Mouse (Mus musculus) small intestine, adult 2 months (tissue): ENCODE data around the gene Ncoa5. TPM values are rescaled to one million over a fixed set of nuclear protein-coding genes. Genes with fewer than 3 reads are reported as not detected.
A peak's percentile ranks its signal among the peaks of the same experiment; 100 is the strongest.

Source experiments
- H3K27ac ChIP-seq: fragments of 200-500 bp; 2 replicates; pipeline ENCODE4 v1.5.1; 2012; ENCODE audit warnings: low read depth, low read length, control low read depth, inconsistent platforms; ENCODE audit not compliant: insufficient read depth
- H3K27me3 ChIP-seq: fragments of 200-500 bp; 2 replicates; pipeline ENCODE4 v1.6.1; 2012; ENCODE audit warnings: mild to moderate bottlenecking, moderate library complexity, low read length, inconsistent platforms; ENCODE audit not compliant: control insufficient read depth, insufficient read depth
- H3K36me3 ChIP-seq: fragments of 200-500 bp; 2 replicates; pipeline ENCODE4 v1.6.1; 2012; ENCODE audit warnings: mild to moderate bottlenecking, low read length, control low read depth, inconsistent platforms; ENCODE audit not compliant: control insufficient read depth, insufficient read depth
- H3K4me1 ChIP-seq: fragments of 200-500 bp; 2 replicates; pipeline ENCODE4 v1.6.1; 2012; ENCODE audit warnings: low read length, inconsistent platforms, mixed read lengths; ENCODE audit not compliant: control insufficient read depth, insufficient read depth, insufficient read length
- H3K4me3 ChIP-seq: fragments of 200-500 bp; 2 replicates; pipeline ENCODE4 v1.5.1; 2012; ENCODE audit warnings: low read depth, mild to moderate bottlenecking, control low read depth, inconsistent platforms, low read length, moderate library complexity
- CTCF ChIP-seq: fragments of 200-500 bp; IDR thresholded peaks from 2 replicates; pipeline ENCODE4 v1.5.1; 2012; ENCODE audit warnings: low read depth, mild to moderate bottlenecking, control low read depth, inconsistent platforms, low read length, moderate library complexity, mixed read lengths; ENCODE audit not compliant: insufficient replicate concordance, insufficient read length; ENCODE audit errors: extremely low read depth
- POLR2A ChIP-seq: fragments of 200-500 bp; IDR thresholded peaks from 2 replicates; pipeline ENCODE4 v1.6.1; 2012; ENCODE audit warnings: low read depth, mild to moderate bottlenecking, control low read depth, inconsistent platforms, low read length, moderate library complexity
- WGBS: fragments of 180-500 bp; shearing (Covaris S2); methylation state at CpG from one replicate; pipeline ENCODE4 v1.1.7; 2018; 5-methylcytosine and 5-hydroxymethylcytosine counted together
- polyA plus RNA-seq: library from polyadenylated mRNA; depleted of rRNA; stranded (reverse); fragments of >200 nt; gene quantifications from 2 replicates; pipeline ENCODE4 v1.2.3, GENCODE M21; 2012

Gene Ncoa5
- polyA plus RNA-seq, 1 experiment: 16.5 TPM

DNA sequence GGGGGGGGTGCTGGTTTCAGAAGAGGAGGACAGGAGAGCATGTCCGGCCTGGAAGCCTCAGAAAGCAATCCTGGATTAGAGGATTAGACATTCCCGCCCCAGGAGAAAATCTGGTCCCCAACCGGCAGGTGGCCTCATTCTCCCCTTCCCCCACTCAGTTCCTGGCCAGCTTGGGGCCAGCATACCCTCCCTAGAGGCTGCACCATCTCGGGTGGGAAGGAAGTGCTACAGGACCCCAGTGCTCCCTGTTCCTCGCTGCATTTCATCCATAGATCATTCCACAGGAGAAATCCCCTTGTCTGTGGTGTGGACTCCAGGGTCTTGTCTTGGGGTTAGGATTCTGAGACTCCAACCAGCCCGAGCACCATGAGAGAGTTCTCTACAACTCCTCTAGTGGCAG, 67.5 kb downstream of the Ncoa5 start:
- Histone ChIP-seq H3K4me3 (no peak overlapping the region), H3K36me3 (no peaks in the 10 kb centered on the region), H3K4me1 (no peaks in the 10 kb centered on the region), H3K27me3 (peaks cover 35% of the 10 kb centered on the region), H3K27ac (no peak overlapping the region)
- 21% methylated on average over 6 of the region's 6 CpGs for WGBS
- TF ChIP-seq POLR2A: no peak
- TF ChIP-seq CTCF: no peak

DNA sequence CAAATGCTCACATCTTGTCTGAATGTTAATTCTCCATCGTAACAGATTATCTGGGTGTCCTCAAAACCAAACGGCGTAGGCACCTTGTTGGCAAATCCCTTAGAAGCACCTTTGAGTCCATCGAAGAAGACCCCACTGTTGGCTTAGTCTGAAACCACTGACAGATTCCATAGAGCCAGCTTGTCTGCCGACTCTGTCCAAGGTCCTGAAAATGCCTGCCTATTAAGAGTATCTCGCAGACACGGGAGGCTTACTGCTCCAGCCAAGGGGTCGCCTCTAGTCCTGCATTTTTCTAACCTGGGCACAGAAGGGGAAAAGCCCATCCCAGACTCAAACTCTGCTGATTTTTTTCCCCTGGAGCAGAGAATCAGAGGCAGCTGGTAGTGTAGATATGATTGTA, 68.3 kb downstream of the Ncoa5 start:
- Histone ChIP-seq H3K27me3 (peaks cover 35% of the 10 kb centered on the region), H3K4me3 (no peak overlapping the region), H3K27ac (no peak overlapping the region), H3K36me3 (no peaks in the 10 kb centered on the region), H3K4me1 (no peaks in the 10 kb centered on the region)
- WGBS: 18% methylated on average over 8 of the region's 8 CpGs
- TF ChIP-seq POLR2A (no peak), CTCF (no peak)

DNA sequence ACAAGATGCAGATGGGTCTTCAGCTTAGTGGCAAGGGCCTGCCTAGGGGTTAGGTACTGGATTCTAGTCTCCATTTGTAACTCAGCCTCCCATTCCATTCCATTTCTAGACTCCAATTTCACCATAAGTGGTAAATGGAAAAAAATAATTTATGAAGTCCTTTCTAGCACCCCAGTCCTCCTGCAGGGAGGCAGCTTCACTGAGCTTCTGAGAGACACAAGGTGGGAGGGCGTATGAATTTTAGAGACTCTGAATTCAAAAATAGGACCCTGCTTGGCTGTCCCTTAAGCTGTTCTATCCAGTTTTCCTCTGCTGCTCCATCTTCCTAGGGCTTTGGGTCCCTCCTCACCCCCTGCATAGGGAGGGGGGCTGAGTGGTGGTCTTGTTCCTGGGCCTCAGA, 69.7 kb downstream of the Ncoa5 start:
- Histone ChIP-seq H3K36me3 (no peaks in the 10 kb centered on the region), H3K27ac (no peak overlapping the region), H3K27me3 (peaks cover 28% of the 10 kb centered on the region), H3K4me1 (peaks cover 6% of the 10 kb centered on the region; the same call in 1 of the 2 replicates), H3K4me3 (no peak overlapping the region)
- TF ChIP-seq CTCF (no peak), POLR2A (no peak)
- 94% methylated on average over 1 of the region's 1 CpGs for WGBS

DNA sequence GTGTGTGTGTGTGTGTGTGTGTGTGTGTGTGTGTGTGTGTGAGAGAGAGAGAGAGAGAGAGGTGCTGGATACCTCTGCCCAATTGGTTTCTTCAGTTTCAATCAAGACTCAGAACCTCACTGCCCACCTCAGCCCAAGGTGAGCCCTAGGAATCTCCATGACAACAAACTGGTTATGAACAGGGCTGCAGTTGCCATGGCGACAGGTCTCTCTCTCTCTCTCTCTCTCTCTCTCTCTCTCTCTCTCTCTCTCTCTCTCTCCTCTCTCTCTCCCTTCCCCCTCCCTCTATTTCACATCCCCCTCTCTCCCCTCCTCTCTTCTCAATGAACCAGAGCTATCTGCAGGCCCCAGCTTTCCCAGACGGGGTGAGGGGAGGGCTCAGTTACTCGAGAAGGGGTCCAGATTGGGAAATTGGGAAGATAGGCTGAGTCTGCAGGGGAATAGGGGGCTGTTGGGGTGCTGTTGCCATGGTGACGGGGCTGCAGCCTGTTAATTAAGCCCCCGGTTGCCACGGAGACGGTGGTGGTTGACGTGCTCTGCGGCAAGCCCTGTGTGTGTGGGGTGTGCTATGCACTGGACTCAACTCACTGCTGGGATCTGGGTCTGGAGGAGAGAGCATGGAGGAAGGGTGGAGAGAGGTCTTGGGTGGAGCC, 70.3 kb downstream of the Ncoa5 start:
- peaks cover 22% of the 10 kb centered on the region for H3K27me3 ChIP-seq
- 54% methylated on average over 9 of the region's 9 CpGs for WGBS

DNA sequence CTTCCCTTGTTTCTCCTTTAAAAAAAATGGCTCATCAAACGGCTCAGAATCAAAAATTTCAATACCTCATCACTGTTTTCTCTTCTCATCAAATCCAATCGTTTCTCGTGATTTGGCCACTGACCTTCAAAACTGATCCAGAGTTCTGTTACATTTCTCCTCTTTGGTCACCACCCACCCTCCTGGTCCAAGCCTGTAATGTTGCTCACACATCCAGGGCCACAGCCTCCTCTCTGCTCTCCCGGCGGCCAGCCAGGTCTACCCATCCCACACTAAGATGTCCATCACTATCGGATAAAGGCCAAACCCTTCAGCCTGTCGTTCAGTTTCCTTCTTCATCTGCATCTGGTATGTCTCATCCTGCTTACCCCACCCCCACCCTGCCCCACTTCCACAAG, 72.5 kb downstream of the Ncoa5 start:
- no peak overlapping the region for H3K27ac ChIP-seq
- peaks cover 6% of the 10 kb centered on the region; the same call in 1 of the 2 replicates for H3K4me1 ChIP-seq
- no peaks in the 10 kb centered on the region for H3K36me3 ChIP-seq
- no peak overlapping the region for H3K4me3 ChIP-seq
- H3K27me3 ChIP-seq: peaks cover 5% of the 10 kb centered on the region; the same call in 1 of the 2 replicates
- TF ChIP-seq POLR2A: no peak
- no peak for TF ChIP-seq CTCF
- 38% methylated on average over 7 of the region's 7 CpGs for WGBS

More for the DNA sequence above, 70.3 kb downstream of the Ncoa5 start:
- Histone ChIP-seq H3K36me3 (no peaks in the 10 kb centered on the region), H3K4me1 (peaks cover 6% of the 10 kb centered on the region; the same call in 1 of the 2 replicates), H3K27ac (no peak overlapping the region), H3K4me3 (no peak overlapping the region)
- TF ChIP-seq CTCF: no peak
- no peak for TF ChIP-seq POLR2A

DNA sequence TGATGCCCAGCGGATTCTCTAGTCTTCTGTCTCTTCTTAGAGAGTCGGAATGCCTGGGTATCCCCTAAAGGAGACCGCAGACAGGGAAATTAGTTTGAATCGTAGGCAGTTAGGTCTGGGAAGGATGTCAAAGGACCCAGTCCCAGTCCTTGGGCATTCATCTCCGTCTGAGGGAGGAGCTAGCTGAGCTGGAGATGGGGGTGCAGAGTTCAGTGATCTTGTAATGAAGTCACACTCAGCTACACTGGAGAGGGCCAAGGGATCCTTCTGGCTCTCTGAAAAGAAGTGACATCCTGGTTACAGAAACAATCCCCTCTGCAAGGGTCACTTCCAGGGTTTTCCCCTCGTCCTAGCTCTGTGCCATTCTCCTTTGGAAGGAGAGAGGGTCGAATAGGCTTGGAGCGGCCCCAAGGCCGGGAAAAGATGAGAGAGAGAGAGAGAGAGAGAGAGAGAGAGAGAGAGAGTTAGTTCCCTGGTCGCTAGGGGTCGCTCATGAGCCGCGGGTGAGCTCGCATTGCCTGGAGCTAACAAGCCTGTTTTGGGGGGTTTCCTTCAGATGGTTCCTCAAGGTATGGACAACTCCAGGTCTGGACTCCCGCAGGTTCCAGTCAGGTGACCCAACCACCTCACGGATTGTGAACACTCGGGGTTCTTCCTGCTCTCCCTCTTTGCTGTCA, 73.0 kb downstream of the Ncoa5 start:
- TF ChIP-seq CTCF (peak; percentile 81), POLR2A (no peak)
- no peaks in the 10 kb centered on the region for H3K36me3 ChIP-seq
- WGBS: 7% methylated on average over 17 of the region's 17 CpGs
- H3K4me3 ChIP-seq: no peak overlapping the region
- no peaks in the 10 kb centered on the region; the same call in 1 of the 2 replicates for H3K27me3 ChIP-seq
- H3K4me1 ChIP-seq: peaks cover 6% of the 10 kb centered on the region; the same call in 1 of the 2 replicates
- H3K27ac ChIP-seq: no peak overlapping the region

DNA sequence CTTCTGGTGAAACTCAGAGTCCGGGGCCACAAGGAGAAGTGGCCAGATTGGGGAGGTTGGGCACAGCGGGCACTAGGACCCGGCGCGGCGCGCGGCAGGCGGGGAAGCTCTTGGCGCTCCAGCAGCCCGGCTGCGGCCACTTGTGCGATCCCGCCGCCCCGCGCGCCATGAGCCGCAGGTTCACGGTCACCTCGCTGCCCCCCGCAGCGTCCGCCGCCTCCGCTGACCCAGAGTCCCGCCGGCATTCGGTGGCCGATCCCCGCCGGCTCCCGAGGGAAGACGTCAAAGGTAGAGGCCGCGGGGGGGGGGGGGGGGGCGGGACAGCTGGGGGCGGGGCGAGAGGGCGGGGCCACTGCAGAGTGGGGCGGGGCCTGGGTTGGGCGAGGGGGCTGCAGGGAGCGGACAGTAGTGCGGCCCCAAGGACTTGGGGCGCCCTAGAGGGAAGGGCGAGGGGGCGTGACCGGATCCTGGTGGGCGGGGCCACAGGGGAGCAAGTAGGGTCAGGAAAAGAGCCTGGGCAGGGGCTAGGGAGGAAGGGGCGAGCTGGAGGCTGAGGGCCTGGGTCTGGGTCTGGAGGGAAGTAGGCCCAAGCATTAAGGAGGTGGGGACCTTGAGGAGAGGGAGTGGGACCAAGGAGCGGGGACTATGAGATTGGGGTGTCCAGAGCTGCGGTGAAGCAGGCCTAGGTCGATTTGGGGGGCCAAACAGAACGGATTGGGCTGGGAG, 73.8 kb downstream of the Ncoa5 start, which contains the start of gene Slc12a5:
TSS of gene Slc12a5 (plus strand) at position 87 of the 726 bp plus-strand sequence.
- WGBS: 3% methylated on average over 46 of the region's 54 CpGs

More for the DNA sequence above, 73.8 kb downstream of the Ncoa5 start, which contains the start of gene Slc12a5:
- H3K36me3 ChIP-seq: no peaks in the 10 kb centered on the region
- peak within 1 kb of the TSS; percentile 82 for H3K4me3 ChIP-seq
- no peak for TF ChIP-seq CTCF
- TF ChIP-seq POLR2A: no peak
- H3K4me1 ChIP-seq: peaks cover 6% of the 10 kb centered on the region; the same call in 1 of the 2 replicates
- H3K27me3 ChIP-seq: no peaks in the 10 kb centered on the region
- H3K27ac ChIP-seq: no peak within 1 kb of the TSS
